In the genomic region with DNA sequence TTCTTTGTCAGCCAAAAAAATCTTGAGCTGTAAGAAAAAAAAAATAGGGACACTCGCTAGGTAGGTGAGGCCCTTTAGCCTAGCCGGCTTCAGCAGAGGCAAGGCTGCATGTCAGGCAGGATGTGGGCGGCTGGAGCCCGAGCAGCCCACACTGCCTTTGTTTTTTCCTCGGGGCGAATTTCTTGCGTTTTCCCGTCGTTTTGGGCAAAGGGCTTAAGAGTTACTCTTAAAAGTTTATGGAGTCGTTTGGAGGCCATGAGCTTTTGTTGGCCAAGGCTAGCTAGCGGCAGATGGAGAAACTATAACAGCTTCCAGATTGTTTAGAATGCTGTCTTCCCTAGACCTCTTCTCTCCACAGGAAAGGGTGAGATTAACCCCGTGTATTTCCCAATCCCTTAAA, we compare ENCODE assay signal across 8 mouse cellular contexts. TPM values are rescaled to one million over a fixed set of nuclear protein-coding genes. Genes with fewer than 3 reads are reported as not detected.
DNase-seq lines count a peak whose midpoint lies in the region; ATAC-seq and TF ChIP-seq lines count a peak whose summit lies in the region.

No protein-coding gene starts in this region.

- TF ChIP-seq CTCF in lung, adult 2 months (IDR thresholded peaks at IDR 0.05; ENCODE audit: insufficient read depth, low read length), result no peak

- TF ChIP-seq POLR2A in lung, adult 2 months (IDR thresholded peaks at IDR 0.05; ENCODE audit: borderline replicate concordance, extremely low read depth, low read depth, low read length), result no peak

- H3K4me3 ChIP-seq in lung, adult 2 months (replicated peaks; ENCODE audit: extremely low read depth, low read depth, low read length), result peak overlapping the region; percentile 99
- peak overlapping the region; percentile 67 for H3K4me3 ChIP-seq in hindbrain, embryonic 15.5 days
- peak overlapping the region; percentile 64 for H3K4me3 ChIP-seq in midbrain, embryonic 13.5 days (replicated peaks)

- peak overlapping the region; percentile 79 for H3K9ac ChIP-seq in hindbrain, embryonic 15.5 days
- H3K9ac ChIP-seq in midbrain, embryonic 13.5 days (replicated peaks), result peak overlapping the region; percentile 74

- 2% methylated on average over 12 of the region's 12 CpGs for WGBS in lung, adult 2 months
- 6% methylated on average over 12 of the region's 12 CpGs for WGBS in hindbrain, embryonic 15.5 days
- WGBS in midbrain, embryonic 13.5 days, result 5% methylated on average over 12 of the region's 12 CpGs

- no peaks in the 10 kb centered on the region for H3K9me3 ChIP-seq in hindbrain, embryonic 15.5 days
- H3K9me3 ChIP-seq in midbrain, embryonic 13.5 days, result no peaks in the 10 kb centered on the region

- peak; percentile 37; the same call in 1 of the 2 replicates for ATAC-seq in common myeloid progenitor, adult 5-6 weeks (replicated peaks; ENCODE audit: low read depth, poor library complexity, severe bottlenecking)
- no peak for ATAC-seq in hindbrain, embryonic 15.5 days (ENCODE audit: low FRiP score, low read depth)
- ATAC-seq in midbrain, embryonic 13.5 days, result no peak

- DNase-seq in lung, adult 2 months, result no peak
- no peak for DNase-seq in lung, postnatal 25 days (ENCODE audit: low spot score)
- DNase-seq in layer of hippocampus, adult 9-10 months (ENCODE audit: low spot score), result no peak
- DNase-seq in cerebellum, adult 8-10 months, result no peak
- DNase-seq in urinary bladder, postnatal 36 days (ENCODE audit: low spot score in 2 of 2), result no peak

- H3K27me3 ChIP-seq in hindbrain, embryonic 15.5 days, result no peaks in the 10 kb centered on the region
- H3K27me3 ChIP-seq in midbrain, embryonic 13.5 days, result no peaks in the 10 kb centered on the region

- H3K4me1 ChIP-seq in lung, adult 2 months (ENCODE audit: control insufficient read depth, insufficient read depth, low read length), result peaks cover 5% of the 10 kb centered on the region; the same call in 1 of the 2 replicates
- peaks cover 16% of the 10 kb centered on the region for H3K4me1 ChIP-seq in hindbrain, embryonic 15.5 days (replicated peaks)
- peaks cover 39% of the 10 kb centered on the region for H3K4me1 ChIP-seq in midbrain, embryonic 13.5 days (replicated peaks)

- H3K27ac ChIP-seq in hindbrain, embryonic 15.5 days (replicated peaks), result peak overlapping the region; percentile 83
- peak overlapping the region; percentile 76 for H3K27ac ChIP-seq in midbrain, embryonic 13.5 days

- H3K4me2 ChIP-seq in hindbrain, embryonic 15.5 days, result peak overlapping the region; percentile 95
- peak overlapping the region; percentile 72 for H3K4me2 ChIP-seq in midbrain, embryonic 13.5 days (replicated peaks)

- peaks cover 10% of the 10 kb centered on the region for H3K36me3 ChIP-seq in hindbrain, embryonic 15.5 days
- H3K36me3 ChIP-seq in midbrain, embryonic 13.5 days, result peaks cover 25% of the 10 kb centered on the region

RNA-seq across cellular contexts. Expression of a gene that starts 0.7 kb away (rescaled TPM):
- polyA plus RNA-seq in lung, adult 2 months (2012; rRNA removed), result 82.6 and 99.1 TPM in 2 replicates
- total RNA-seq in common myeloid progenitor, adult 5-6 weeks (2017), result 9.3 and 13.7 TPM in 2 replicates
- polyA plus RNA-seq in hindbrain, embryonic 15.5 days (2015; fragmentation: Nextera tagmentation; extraction: Ambion mirVana), result 174 and 188 TPM in 2 replicates
- polyA plus RNA-seq in midbrain, embryonic 13.5 days (2015; fragmentation: Nextera tagmentation; extraction: Ambion mirVana), result 159 and 186 TPM in 2 replicates

RNA-seq across cellular contexts. Expression of a gene that starts 33.1 kb away (rescaled TPM):
- 9.5 and 13.6 TPM in 2 replicates for polyA plus RNA-seq in lung, adult 2 months (2012; rRNA removed)
- 47.5 and 53.8 TPM in 2 replicates for total RNA-seq in common myeloid progenitor, adult 5-6 weeks (2017)
- 27.8 and 29.5 TPM in 2 replicates for polyA plus RNA-seq in hindbrain, embryonic 15.5 days (2015; fragmentation: Nextera tagmentation; extraction: Ambion mirVana)
- polyA plus RNA-seq in midbrain, embryonic 13.5 days (2015; fragmentation: Nextera tagmentation; extraction: Ambion mirVana), result 32.2 and 36.4 TPM in 2 replicates

RNA-seq across cellular contexts. Expression of a gene that starts 52.3 kb away (rescaled TPM):
- 1.1 and 2.3 TPM in 2 replicates for polyA plus RNA-seq in lung, adult 2 months (2012; rRNA removed)
- total RNA-seq in common myeloid progenitor, adult 5-6 weeks (2017), result not detected in 2 replicates
- polyA plus RNA-seq in hindbrain, embryonic 15.5 days (2015; fragmentation: Nextera tagmentation; extraction: Ambion mirVana), result 1.4 and 3.1 TPM in 2 replicates
- 0.94 and 1.4 TPM in 2 replicates for polyA plus RNA-seq in midbrain, embryonic 13.5 days (2015; fragmentation: Nextera tagmentation; extraction: Ambion mirVana)
